Mouse (Mus musculus) limb, embryonic 13.5 days (tissue): ENCODE results near the gene Atp11a. TPM values are rescaled to one million over a fixed set of nuclear protein-coding genes. Genes with fewer than 3 reads are reported as not detected.

Source experiments
- ATAC-seq: fragments of 200-750 bp; cut with Nextera tagmentation; 2 replicates; pipeline ENCODE4 v1.8.0; 2017; ENCODE audit warnings: low read depth, moderate number of reproducible peaks, moderate TSS enrichment; ENCODE audit not compliant: low FRiP score
- H3K27ac ChIP-seq: fragments of 300-500 bp; sonication (generic); 2 replicates; pipeline ENCODE4 v1.5.1; 2015; ENCODE audit warnings: inconsistent platforms, mild to moderate bottlenecking, moderate library complexity
- H3K27me3 ChIP-seq: fragments of 300-500 bp; sonication (generic); 2 replicates; pipeline ENCODE4 v1.6.1; 2015; ENCODE audit warnings: mild to moderate bottlenecking, inconsistent platforms
- H3K36me3 ChIP-seq: fragments of 300-500 bp; sonication (generic); 2 replicates; pipeline ENCODE4 v1.6.1; 2015; ENCODE audit warnings: inconsistent platforms, mild to moderate bottlenecking, moderate library complexity
- H3K4me1 ChIP-seq: fragments of 300-500 bp; sonication (generic); 2 replicates; pipeline ENCODE4 v1.6.1; 2015; ENCODE audit warnings: inconsistent platforms
- H3K4me2 ChIP-seq: fragments of 300-500 bp; sonication (generic); replicated peaks from 2 replicates; pipeline ENCODE4 v1.6.1; 2015; ENCODE audit warnings: inconsistent platforms, mild to moderate bottlenecking, moderate library complexity
- H3K4me3 ChIP-seq: fragments of 300-500 bp; sonication (generic); 2 replicates; pipeline ENCODE4 v1.5.1; 2015; ENCODE audit warnings: moderate library complexity, mild to moderate bottlenecking, inconsistent platforms
- H3K9ac ChIP-seq: fragments of 300-500 bp; sonication (generic); 2 replicates; pipeline ENCODE4 v1.6.1; 2015; ENCODE audit warnings: mild to moderate bottlenecking, inconsistent platforms
- H3K9me3 ChIP-seq: fragments of 300-500 bp; sonication (generic); 2 replicates; pipeline ENCODE4 v1.6.1; 2016; ENCODE audit warnings: inconsistent platforms
- WGBS: fragments of 180-500 bp; shearing (Covaris S2); methylation state at CpG from one replicate; pipeline ENCODE4 v1.1.7; 2015; 5-methylcytosine and 5-hydroxymethylcytosine counted together
- polyA plus RNA-seq: library from polyadenylated mRNA; unstranded; fragments of >200 nt; fragmentation: Nextera tagmentation; extraction: Ambion mirVana; gene quantifications from 2 replicates; pipeline ENCODE4 v1.2.1, GENCODE M21; 2015

Gene Atp11a
- 15.2 and 15.9 TPM in 2 replicates for polyA plus RNA-seq

DNA sequence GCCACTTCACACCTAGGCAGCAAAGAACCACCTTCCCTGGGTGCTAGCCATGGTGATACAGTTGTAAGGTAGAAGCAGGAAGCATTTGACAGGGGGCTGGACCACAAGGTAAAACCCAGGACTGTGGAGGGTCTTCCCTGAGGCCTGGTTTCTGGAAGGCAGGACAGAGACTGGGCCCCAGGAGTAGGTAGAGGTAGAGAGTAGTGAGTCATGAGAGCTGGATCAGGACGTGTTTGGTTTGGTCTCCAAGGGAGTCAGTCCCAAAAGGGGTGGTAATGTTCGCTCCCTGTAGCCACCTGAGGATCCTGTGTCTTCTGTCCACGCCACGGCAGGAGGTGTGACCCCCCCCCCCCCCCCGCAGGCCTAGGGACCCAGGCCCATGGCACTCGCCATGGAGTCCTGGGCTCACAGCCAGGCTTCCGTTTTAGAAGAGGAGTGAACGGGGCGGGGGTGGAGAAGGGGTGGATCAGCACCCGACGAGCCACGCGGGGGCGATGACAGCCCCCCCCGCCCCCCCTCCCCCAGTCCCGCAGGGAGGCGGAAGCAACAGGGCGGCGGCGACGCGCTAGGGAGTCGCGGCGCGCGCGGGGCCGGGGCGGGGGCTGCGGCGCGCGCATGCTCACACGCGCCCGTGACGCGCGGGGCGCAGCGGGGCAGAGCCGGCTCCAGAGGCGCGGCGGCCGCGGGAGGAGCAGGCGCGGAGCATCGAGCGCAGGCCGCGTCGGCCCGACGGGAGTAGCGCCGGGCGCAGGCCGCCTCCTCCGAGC, at the start of gene Atp11a:
Gene Atp11a (plus strand): TSS at position 624 of the 767 bp plus-strand sequence.
- Histone ChIP-seq H3K4me1 (peaks cover 53% of the 10 kb centered on the region), H3K27me3 (peaks cover 6% of the 10 kb centered on the region; the same call in 1 of the 2 replicates), H3K9me3 (no peaks in the 10 kb centered on the region), H3K9ac (peak within 1 kb of the TSS; percentile 93), H3K27ac (peak within 1 kb of the TSS; percentile 33; the same call in 1 of the 2 replicates), H3K4me3 (peak within 1 kb of the TSS; percentile 89), H3K4me2 (peak within 1 kb of the TSS; percentile 90), H3K36me3 (no peaks in the 10 kb centered on the region)
- peak; percentile 79 for ATAC-seq
- WGBS: under 1% methylated on average over 17 of the region's 62 CpGs

DNA sequence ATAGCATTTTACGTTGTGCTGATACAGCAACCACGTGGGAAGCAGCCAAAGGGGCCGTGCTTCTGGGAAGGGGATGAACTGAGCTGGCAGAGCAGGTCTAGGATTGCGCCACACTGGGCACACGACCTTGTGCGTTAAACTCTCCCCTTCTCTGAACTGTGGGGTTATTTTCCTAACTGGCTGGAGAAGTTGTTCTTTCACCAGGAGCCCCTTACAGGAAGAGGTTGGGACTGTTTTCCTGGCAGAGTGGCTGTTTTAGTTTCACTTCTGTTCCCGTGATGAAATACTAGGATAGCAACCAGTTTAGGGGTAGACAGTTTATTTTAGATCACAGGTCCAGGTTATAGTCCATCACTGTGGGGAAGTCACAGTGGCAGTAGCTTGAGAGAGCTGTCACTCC, 45.2 kb upstream of the Atp11a start:
- ATAC-seq: no peak

DNA sequence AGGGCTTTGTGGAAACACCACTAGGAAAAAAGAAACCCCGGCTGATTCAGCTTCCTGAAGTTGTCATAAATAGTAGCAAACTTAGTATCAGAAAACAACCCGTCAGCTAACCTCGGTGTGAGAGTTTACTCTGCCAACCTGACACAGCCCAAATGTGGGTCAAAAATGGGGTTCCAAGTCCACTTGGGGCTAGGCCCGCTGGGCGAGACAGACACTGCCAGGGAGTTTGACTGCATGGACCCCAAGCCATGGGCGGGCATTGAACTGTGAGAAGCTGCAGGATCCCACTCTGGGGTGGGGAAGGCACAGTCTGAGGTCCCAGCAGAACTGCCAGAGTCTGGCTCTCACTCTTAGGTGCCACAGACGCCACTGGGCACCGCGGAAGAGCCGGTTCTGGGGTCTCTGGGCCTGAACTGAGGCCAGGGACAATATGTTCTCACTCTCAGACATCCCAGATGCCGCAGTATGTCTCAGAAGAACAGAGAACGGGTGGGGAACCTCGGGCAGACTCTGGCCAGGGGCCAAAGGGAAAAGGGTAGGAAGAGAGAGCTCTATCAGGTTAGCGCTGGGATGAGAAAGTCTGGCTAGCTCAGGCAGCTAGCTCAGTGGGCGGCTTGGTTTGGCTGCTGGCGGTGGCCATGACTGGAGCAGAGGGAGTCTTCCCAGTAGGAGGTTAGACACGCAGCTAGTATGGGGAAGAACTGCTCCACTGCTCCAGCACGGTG, 40.8 kb upstream of the Atp11a start:
- no peaks in the 10 kb centered on the region for H3K9me3 ChIP-seq
- 84% methylated on average over 18 of the region's 18 CpGs for WGBS
- H3K36me3 ChIP-seq: no peaks in the 10 kb centered on the region
- no peaks in the 10 kb centered on the region for H3K27me3 ChIP-seq
- H3K27ac ChIP-seq: no peak overlapping the region
- no peak for ATAC-seq
- peaks cover 4% of the 10 kb centered on the region; the same call in 1 of the 2 replicates for H3K4me1 ChIP-seq
- no peak overlapping the region for H3K4me3 ChIP-seq
- no peak overlapping the region for H3K4me2 ChIP-seq
- H3K9ac ChIP-seq: no peak overlapping the region

More for the DNA sequence above, 45.2 kb upstream of the Atp11a start:
- 76% methylated on average over 7 of the region's 7 CpGs for WGBS
- Histone ChIP-seq H3K4me3 (no peak overlapping the region), H3K27me3 (peaks cover 17% of the 10 kb centered on the region; the same call in 1 of the 2 replicates), H3K4me2 (no peak overlapping the region), H3K27ac (no peak overlapping the region), H3K9me3 (0 out of 2 replicates have a peak, but pooled peaks cover 6% of the 10 kb centered on the region), H3K9ac (no peak overlapping the region), H3K36me3 (no peaks in the 10 kb centered on the region), H3K4me1 (no peaks in the 10 kb centered on the region)

DNA sequence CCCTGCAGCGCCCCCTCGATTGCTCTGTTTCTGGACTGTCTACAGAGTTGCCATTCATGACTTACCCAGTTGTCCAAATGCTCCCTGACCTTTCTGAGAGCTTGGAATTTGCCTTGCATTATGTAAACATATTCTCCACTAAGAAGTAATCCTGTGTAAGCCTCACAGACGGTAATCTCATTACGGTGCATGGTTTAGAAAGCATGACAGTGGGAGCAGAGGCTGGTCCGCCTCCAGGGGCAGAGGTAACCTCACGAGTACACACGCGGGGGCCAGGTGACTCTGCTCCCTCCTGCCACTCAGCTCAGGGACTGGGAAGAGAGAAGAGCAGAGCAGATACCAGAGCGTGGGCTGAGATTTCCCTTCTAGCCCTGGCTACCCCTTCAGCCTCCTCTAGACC, 37.7 kb upstream of the Atp11a start:
- Histone ChIP-seq H3K4me3 (no peak overlapping the region), H3K36me3 (no peaks in the 10 kb centered on the region), H3K4me2 (no peak overlapping the region), H3K9me3 (no peaks in the 10 kb centered on the region), H3K4me1 (peaks cover 4% of the 10 kb centered on the region; the same call in 1 of the 2 replicates), H3K27me3 (no peaks in the 10 kb centered on the region), H3K9ac (no peak overlapping the region), H3K27ac (no peak overlapping the region)
- WGBS: 77% methylated on average over 9 of the region's 9 CpGs
- ATAC-seq: no peak

DNA sequence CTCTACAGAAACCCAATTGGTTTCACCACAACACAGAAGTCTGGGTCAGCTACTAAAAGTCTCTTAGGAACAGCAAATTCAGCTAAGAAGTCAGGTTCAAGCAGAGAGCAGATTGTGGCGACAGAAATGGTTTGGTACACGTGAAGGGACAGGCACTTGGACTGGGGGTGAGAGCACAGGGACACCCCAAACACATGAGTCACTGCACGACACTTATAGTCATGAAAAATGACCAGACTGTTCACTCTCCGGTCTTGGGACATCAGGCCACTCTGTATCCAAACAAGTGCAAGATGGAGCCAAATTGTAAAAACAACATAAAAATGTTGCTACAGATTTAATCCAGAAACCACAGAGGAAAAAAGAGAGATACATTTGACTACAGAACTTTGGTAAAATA, 28.2 kb upstream of the Atp11a start:
- 77% methylated on average over 4 of the region's 4 CpGs for WGBS
- H3K4me2 ChIP-seq: no peak overlapping the region
- no peak overlapping the region for H3K27ac ChIP-seq
- H3K4me1 ChIP-seq: no peaks in the 10 kb centered on the region
- ATAC-seq: no peak
- no peak overlapping the region for H3K9ac ChIP-seq
- no peaks in the 10 kb centered on the region for H3K36me3 ChIP-seq
- H3K4me3 ChIP-seq: no peak overlapping the region
- no peaks in the 10 kb centered on the region for H3K9me3 ChIP-seq
- H3K27me3 ChIP-seq: no peaks in the 10 kb centered on the region

DNA sequence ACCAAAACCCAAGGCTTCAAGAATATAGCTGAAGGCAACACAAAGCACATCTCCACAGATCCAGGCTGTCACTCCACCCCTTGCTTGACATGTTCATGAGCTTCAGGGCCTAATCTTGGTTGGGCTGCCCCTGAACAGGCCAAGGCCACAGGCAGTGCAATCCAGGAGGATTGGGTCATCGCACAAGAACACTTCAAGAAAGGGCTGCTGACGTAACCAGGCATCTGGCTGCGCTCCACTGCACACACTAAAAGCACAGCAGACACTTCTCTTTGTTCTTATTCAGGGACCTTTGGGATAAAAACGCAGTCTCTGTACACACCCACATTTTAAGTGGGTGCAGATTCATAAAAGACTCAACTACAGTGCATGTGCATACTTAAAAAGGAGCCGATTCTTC, 26.0 kb upstream of the Atp11a start:
- Histone ChIP-seq H3K4me1 (no peaks in the 10 kb centered on the region), H3K4me3 (no peak overlapping the region), H3K4me2 (no peak overlapping the region), H3K9me3 (no peaks in the 10 kb centered on the region), H3K27me3 (no peaks in the 10 kb centered on the region), H3K27ac (no peak overlapping the region), H3K36me3 (no peaks in the 10 kb centered on the region), H3K9ac (no peak overlapping the region)
- 69% methylated on average over 5 of the region's 5 CpGs for WGBS
- no peak for ATAC-seq

DNA sequence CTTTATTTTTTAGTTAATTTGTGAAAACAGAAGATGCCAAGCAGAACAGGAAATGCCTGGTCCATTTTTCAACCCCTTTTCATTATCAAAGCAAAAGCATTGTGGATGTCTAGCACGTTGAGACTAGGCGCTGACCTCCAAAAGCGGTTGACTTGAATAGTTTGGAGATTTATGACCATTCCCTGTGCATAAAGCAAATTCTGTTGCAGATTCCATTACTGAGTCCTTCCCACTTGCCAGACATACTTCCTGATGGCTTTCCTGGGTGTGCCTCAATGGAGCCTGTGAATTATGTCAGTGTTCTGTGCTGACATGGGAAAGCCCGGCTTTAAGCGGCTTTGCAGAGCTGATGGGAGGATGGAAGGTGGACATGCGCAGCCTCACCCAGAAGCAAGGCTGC, 24.4 kb upstream of the Atp11a start:
- Histone ChIP-seq H3K9me3 (no peaks in the 10 kb centered on the region), H3K36me3 (no peaks in the 10 kb centered on the region), H3K4me2 (no peak overlapping the region), H3K9ac (no peak overlapping the region), H3K27me3 (no peaks in the 10 kb centered on the region), H3K27ac (no peak overlapping the region), H3K4me1 (no peaks in the 10 kb centered on the region), H3K4me3 (no peak overlapping the region)
- ATAC-seq: no peak
- WGBS: 76% methylated on average over 6 of the region's 6 CpGs

DNA sequence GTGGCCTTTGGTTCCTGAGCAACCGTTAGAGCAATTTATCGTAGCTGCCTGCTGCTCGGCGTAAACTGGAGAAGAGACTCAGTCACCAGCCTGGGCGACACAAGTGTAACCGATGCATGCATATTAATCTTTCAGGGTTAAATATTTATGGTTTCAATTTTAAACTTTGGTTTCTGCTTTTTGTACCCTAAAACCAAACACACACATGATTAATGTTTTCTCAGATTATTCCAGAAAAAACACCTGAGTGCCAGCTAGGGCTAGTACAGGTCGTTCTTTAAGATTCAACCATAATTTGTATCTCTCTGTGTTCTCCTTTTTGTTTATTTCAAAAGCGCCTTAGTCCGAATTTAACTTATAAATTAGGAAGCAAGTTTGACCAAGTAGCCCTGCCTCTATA, 17.7 kb upstream of the Atp11a start:
- H3K4me3 ChIP-seq: no peak overlapping the region
- H3K4me2 ChIP-seq: no peak overlapping the region
- WGBS: 83% methylated on average over 9 of the region's 9 CpGs
- H3K4me1 ChIP-seq: no peaks in the 10 kb centered on the region
- H3K27me3 ChIP-seq: no peaks in the 10 kb centered on the region
- H3K9ac ChIP-seq: no peak overlapping the region
- no peaks in the 10 kb centered on the region for H3K9me3 ChIP-seq
- no peak overlapping the region for H3K27ac ChIP-seq
- H3K36me3 ChIP-seq: no peaks in the 10 kb centered on the region
- no peak for ATAC-seq

DNA sequence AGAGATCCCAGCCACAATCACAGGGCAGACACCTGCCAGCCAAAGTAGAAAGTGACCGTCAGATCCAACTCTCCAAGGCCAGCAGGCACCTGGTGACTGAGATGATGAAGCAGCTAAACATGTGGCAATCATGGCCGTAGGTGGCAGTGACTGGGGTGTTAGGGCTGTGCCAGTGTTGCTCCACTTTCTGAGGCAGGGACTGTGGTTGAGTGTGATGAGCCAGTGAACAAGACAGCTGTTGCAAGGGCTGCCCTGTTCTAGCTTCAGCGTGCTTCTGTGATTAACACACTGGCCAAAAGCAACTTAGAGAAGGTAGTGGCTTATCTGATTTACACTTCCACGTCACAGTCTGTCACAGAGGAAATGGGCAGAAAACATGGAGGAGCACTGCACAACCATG, 13.4 kb upstream of the Atp11a start:
- ATAC-seq: no peak
- 86% methylated on average over 4 of the region's 4 CpGs for WGBS
- H3K9me3 ChIP-seq: 0 out of 2 replicates have a peak, but pooled peaks cover 3% of the 10 kb centered on the region

DNA sequence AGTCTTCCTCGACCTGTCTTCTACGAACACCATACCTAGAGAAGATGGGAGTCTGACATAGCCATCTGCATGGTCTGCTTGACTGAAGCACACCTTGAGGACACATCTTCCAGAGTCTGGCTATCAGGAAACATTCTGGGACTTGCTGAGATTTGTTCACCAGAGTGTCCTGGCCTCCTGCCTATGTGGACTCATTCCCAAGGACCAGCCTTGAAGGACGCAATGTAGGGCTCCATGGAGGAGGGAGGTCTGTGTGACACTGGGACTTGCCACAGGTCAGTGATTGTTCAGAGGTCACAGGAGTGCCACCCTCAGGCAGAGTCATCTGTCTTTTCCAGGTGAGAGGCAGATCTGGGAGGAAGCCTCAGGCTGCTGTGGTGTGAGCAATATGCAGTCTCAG, 8.6 kb upstream of the Atp11a start:
- ATAC-seq: no peak
- WGBS: 98% methylated on average over 3 of the region's 3 CpGs
- no peak overlapping the region for H3K4me3 ChIP-seq
- H3K4me1 ChIP-seq: 0 out of 2 replicates have a peak, but pooled peaks cover 6% of the 10 kb centered on the region
- no peak overlapping the region for H3K27ac ChIP-seq
- H3K9me3 ChIP-seq: 0 out of 2 replicates have a peak, but pooled peaks cover 3% of the 10 kb centered on the region
- H3K4me2 ChIP-seq: no peak overlapping the region
- no peaks in the 10 kb centered on the region for H3K36me3 ChIP-seq
- H3K27me3 ChIP-seq: no peaks in the 10 kb centered on the region
- H3K9ac ChIP-seq: no peak overlapping the region

More for the DNA sequence above, 13.4 kb upstream of the Atp11a start:
- H3K4me3 ChIP-seq: no peak overlapping the region
- no peak overlapping the region for H3K27ac ChIP-seq
- H3K4me2 ChIP-seq: no peak overlapping the region
- no peaks in the 10 kb centered on the region for H3K27me3 ChIP-seq
- no peaks in the 10 kb centered on the region for H3K36me3 ChIP-seq
- H3K9ac ChIP-seq: no peak overlapping the region
- no peaks in the 10 kb centered on the region for H3K4me1 ChIP-seq

DNA sequence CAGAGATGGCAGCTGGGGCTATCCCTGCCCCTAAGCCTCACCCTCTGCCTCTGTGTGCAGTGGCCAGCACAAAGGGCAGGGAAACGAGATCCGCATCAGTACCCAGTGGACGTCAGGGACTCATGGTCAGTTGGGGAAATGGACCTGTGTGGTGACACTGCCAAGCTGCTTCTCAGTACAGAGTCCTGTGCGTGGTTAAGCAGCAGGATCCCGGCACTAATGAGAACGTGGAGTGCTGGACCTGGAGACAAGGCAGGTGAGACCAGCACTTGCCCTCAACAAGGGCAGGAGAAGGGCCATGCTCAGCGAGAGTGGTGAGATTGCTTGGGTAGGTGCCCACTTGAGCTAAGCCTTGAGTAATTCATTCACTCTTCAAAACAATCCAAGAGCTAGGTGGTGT, 7.7 kb upstream of the Atp11a start:
- H3K36me3 ChIP-seq: no peaks in the 10 kb centered on the region
- no peaks in the 10 kb centered on the region for H3K27me3 ChIP-seq
- no peak overlapping the region for H3K9ac ChIP-seq
- no peak overlapping the region for H3K4me2 ChIP-seq
- ATAC-seq: no peak
- WGBS: 84% methylated on average over 7 of the region's 7 CpGs
- H3K9me3 ChIP-seq: 0 out of 2 replicates have a peak, but pooled peaks cover 3% of the 10 kb centered on the region
- H3K4me3 ChIP-seq: no peak overlapping the region
- no peak overlapping the region for H3K27ac ChIP-seq
- H3K4me1 ChIP-seq: 0 out of 2 replicates have a peak, but pooled peaks cover 9% of the 10 kb centered on the region

DNA sequence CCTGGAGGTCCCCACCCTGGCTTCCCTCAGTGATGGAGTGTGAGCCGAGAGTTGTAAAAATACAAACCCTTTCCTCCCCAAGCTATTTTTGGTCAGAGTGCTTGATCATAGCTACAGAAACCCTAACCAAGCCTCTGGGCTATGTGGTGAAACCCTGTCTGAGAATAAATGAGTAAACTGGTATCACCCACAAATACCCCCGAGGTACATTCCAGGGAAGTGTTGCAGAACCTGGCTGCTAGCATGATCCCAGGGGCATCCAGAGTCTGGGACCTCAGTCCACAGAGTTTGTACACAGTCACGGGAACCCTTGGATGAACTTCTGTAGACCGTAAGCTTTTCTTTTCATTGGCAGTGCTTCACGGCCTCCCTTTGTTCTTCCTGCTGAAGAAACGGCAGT, 3.8 kb upstream of the Atp11a start:
- Histone ChIP-seq H3K4me1 (peaks cover 18% of the 10 kb centered on the region), H3K9me3 (no peaks in the 10 kb centered on the region), H3K9ac (no peak overlapping the region), H3K27me3 (no peaks in the 10 kb centered on the region), H3K4me3 (no peak overlapping the region), H3K27ac (no peak overlapping the region), H3K36me3 (no peaks in the 10 kb centered on the region), H3K4me2 (no peak overlapping the region)
- no peak for ATAC-seq
- WGBS: 43% methylated on average over 6 of the region's 6 CpGs
